Mouse (Mus musculus): ENCODE measurements around the gene Zbtb41.

DNA sequence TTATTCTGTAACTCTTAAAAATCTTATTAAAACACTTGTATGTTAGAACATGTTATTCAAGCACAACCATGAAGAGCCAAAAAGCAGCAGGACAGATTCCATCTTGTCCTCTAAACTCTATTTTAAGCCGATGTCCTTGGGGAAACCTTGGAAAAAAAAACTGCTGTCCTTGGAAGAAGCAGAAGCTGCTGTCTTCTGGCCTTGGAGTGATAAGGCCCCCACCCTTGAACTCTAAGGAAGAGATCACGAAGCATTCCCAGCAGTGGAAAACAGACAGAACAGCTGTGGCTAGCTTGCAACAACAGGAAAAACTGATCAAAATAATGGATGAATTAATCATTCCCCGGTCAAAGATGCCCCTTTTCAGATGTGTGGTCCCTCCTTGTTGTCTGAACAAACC is 74.1 kb downstream of the Zbtb41 start:
- TF ChIP-seq CTCF (IDR thresholded peaks at IDR 0.05; ENCODE audit: extremely low read depth, insufficient read depth, low read length) (no peak), POLR2A (IDR thresholded peaks at IDR 0.05; ENCODE audit: extremely low read depth, insufficient read depth, low read length) (no peak)
